Mouse (Mus musculus) ES-Bruce4 (cell line): ENCODE results near the gene Ndufa13.

ENCODE experiments used
- CTCF ChIP-seq: IDR thresholded peaks from one replicate; pipeline ENCODE4 v1.8.1; 2011; ENCODE audit warnings: low read depth, low read length
- EP300 ChIP-seq: IDR thresholded peaks from 2 replicates; pipeline ENCODE4 v1.6.1; 2011; ENCODE audit warnings: low read depth, low read length; ENCODE audit not compliant: insufficient read depth

DNA sequence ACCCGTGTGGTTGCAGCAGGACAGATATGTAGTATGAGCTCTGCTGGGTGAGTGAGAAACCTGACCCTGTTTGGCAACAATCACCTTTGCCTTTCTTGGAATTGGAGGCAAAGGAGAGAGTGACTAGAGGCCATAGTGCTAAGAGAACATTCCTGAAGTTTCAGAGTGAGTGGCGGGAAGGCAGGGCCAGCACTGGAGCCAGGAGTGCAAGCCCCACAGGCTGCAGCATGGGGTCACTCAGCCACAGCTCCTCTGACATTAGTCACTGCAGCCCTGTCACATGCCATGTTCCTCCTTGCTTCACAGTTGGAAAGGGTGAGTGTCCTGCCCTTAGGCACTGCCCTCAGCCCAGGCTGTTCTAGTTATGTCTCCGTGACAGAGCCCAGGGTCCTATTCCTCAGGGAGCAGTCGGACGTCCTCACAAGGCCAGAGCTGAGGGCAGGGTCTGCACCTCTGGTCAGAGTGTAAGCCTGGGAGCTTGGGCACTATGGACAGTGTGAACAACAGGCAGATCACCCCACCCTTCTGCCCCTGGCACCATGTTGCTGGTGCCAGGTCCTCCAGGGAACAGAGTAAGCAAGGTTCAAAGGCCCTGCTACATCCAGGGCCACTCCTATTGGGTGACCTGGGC, 34.5 kb downstream of the Ndufa13 start:
- TF ChIP-seq CTCF (no peak), EP300 (no peak)
